Mouse (Mus musculus) megakaryocyte, embryonic 14.5 days (primary cell): ENCODE data around the gene Phospho1. TPM values are rescaled to one million over a fixed set of nuclear protein-coding genes. Genes with fewer than 3 reads are reported as not detected.

Experiments
- H3K27me3 ChIP-seq: replicated peaks from 2 replicates; pipeline ENCODE3; 2012; ENCODE audit warnings: inconsistent platforms
- H3K36me3 ChIP-seq: replicated peaks from 2 replicates; pipeline ENCODE3; 2012; ENCODE audit warnings: low read length, inconsistent platforms, mixed read lengths
- H3K4me1 ChIP-seq: 2 replicates; pipeline ENCODE4 v1.6.1; 2012; ENCODE audit warnings: inconsistent platforms
- H3K4me3 ChIP-seq: replicated peaks from 2 replicates; pipeline ENCODE3; 2012; ENCODE audit warnings: moderate library complexity, mild to moderate bottlenecking, inconsistent platforms
- H3K9me3 ChIP-seq: 2 replicates; pipeline ENCODE4 v1.6.1; 2012; ENCODE audit warnings: inconsistent platforms
- FLI1 ChIP-seq: IDR thresholded peaks from 2 replicates; pipeline ENCODE4 v1.6.1; 2012; ENCODE audit warnings: low read length, inconsistent platforms, mixed read lengths
- GATA1 ChIP-seq: IDR thresholded peaks from 3 replicates; pipeline ENCODE4 v1.6.1; 2012; ENCODE audit warnings: mixed read lengths, low read length, inconsistent platforms, borderline replicate concordance
- polyA plus RNA-seq: library from polyadenylated mRNA; stranded (reverse); fragments of >175 nt; gene quantifications from 2 replicates; pipeline ENCODE4 v1.2.3, GENCODE M21; 2012; ENCODE audit warnings: low replicate concordance; ENCODE audit not compliant: insufficient read depth

Gene Phospho1
- 11.0 and 11.8 TPM in 2 replicates for polyA plus RNA-seq

GRCm38 (mm10) chr11:95824071-95824876 lies at the start of gene Phospho1:
TSS of gene Phospho1 (plus strand) at chr11:95824499.
- H3K9me3 ChIP-seq, result no peaks in the 10 kb centered on the region
- peaks cover 81% of the 10 kb centered on the region for H3K27me3 ChIP-seq
- H3K4me3 ChIP-seq, result peak within 1 kb of the TSS; percentile 95
- no peak for TF ChIP-seq GATA1
- no peak for TF ChIP-seq FLI1
- H3K36me3 ChIP-seq, result peaks cover 1% of the 10 kb centered on the region
- H3K4me1 ChIP-seq, result peaks cover 59% of the 10 kb centered on the region

- peaks cover 37% of the 10 kb centered on the region for H3K4me1 ChIP-seq
- H3K9me3 ChIP-seq, result no peaks in the 10 kb centered on the region
- TF ChIP-seq FLI1, result no peak
- peaks cover 26% of the 10 kb centered on the region for H3K36me3 ChIP-seq
- peaks cover 38% of the 10 kb centered on the region for H3K27me3 ChIP-seq
- H3K4me3 ChIP-seq, result peak overlapping the region; percentile 84
These were observed 46.7 kb upstream of the Phospho1 start for GRCm38 (mm10) chr11:95777323-95778297.

DNA sequence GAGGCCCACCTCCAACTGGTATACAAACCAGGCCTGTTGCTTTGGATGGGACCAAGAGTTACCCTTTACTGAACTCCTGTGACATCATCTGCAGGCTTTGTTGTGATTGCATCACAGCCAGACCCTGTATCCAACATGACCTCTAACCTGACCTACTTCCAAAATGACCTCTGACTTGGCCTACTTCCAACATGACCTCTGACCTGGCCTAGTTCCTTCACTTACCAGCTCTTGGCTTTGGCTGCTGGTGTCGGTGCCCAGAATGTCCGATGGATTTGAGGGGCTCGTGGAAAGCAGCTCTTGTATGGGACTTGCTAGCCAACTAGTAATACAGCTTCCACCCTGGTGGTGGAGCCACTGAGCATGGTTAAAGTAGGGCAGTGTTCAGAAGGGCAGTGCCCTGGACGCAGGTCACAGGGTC lies 45.5 kb upstream of the Phospho1 start:
- Histone ChIP-seq H3K27me3 (peaks cover 38% of the 10 kb centered on the region), H3K4me3 (peak overlapping the region; percentile 46), H3K4me1 (peaks cover 30% of the 10 kb centered on the region), H3K9me3 (no peaks in the 10 kb centered on the region), H3K36me3 (peaks cover 20% of the 10 kb centered on the region)
- TF ChIP-seq GATA1, result no peak
- TF ChIP-seq FLI1, result no peak

GRCm38 (mm10) chr11:95779366-95779765 lies 44.9 kb upstream of the Phospho1 start:
- Histone ChIP-seq H3K36me3 (peaks cover 19% of the 10 kb centered on the region), H3K27me3 (peaks cover 41% of the 10 kb centered on the region), H3K4me1 (peaks cover 29% of the 10 kb centered on the region), H3K9me3 (no peaks in the 10 kb centered on the region), H3K4me3 (no peak overlapping the region)
- TF ChIP-seq FLI1 (no peak), GATA1 (no peak)

DNA sequence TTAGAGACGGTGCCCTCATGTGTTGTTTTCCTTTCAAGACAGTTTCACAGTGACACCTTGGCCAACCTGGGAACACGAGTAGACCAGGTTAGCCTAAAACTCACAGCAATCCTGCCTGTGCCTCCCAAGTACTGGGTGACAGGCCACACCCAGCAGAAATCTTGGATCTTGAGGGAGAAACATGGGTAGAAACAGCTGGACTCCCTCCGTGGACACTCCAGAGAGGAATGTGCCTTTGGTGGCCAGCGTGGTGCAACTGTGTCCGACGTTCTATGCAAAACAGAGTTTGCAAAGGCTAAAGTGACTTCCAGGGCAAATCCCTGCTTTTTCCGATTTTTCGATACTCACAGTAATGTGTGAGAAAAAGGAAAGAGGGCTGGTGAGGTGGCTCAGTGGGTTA lies 43.8 kb upstream of the Phospho1 start:
- TF ChIP-seq GATA1 (no peak), FLI1 (no peak)
- peaks cover 12% of the 10 kb centered on the region for H3K36me3 ChIP-seq
- no peak overlapping the region for H3K4me3 ChIP-seq
- H3K27me3 ChIP-seq, result peaks cover 39% of the 10 kb centered on the region
- peaks cover 7% of the 10 kb centered on the region; the same call in 1 of the 2 replicates for H3K9me3 ChIP-seq
- H3K4me1 ChIP-seq, result peaks cover 29% of the 10 kb centered on the region

- TF ChIP-seq FLI1 (no peak), GATA1 (no peak)
- peaks cover 29% of the 10 kb centered on the region for H3K4me1 ChIP-seq
- H3K36me3 ChIP-seq, result peaks cover 7% of the 10 kb centered on the region
These were observed 42.7 kb upstream of the Phospho1 start for GRCm38 (mm10) chr11:95781557-95781956.

DNA sequence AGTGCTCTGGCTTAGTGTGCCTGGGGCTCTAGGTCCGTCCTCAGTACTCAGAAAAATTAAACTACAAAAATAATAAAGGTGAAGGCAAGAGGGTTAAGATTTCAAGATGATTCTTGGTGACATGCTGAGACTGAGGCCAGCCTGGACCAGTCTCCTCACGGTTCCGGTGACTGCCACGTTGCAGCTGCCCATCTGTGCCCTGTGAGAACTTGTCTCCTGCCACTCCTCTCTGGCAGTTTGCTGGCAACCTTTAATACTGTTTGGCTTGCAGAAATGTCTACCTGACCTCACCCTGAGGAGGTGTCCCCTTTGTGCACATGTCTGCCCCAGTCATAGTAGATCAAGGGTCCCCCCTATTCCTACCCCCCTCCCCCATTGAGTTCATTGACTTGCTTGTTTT lies 40.8 kb upstream of the Phospho1 start:
- TF ChIP-seq GATA1 (no peak), FLI1 (no peak)
- Histone ChIP-seq H3K36me3 (peaks cover 2% of the 10 kb centered on the region), H3K4me3 (no peak overlapping the region), H3K4me1 (peaks cover 14% of the 10 kb centered on the region), H3K27me3 (peaks cover 45% of the 10 kb centered on the region), H3K9me3 (peaks cover 19% of the 10 kb centered on the region)

More at GRCm38 (mm10) chr11:95781557-95781956, 42.7 kb upstream of the Phospho1 start:
- Histone ChIP-seq H3K27me3 (peaks cover 41% of the 10 kb centered on the region), H3K9me3 (peaks cover 18% of the 10 kb centered on the region), H3K4me3 (no peak overlapping the region)

GRCm38 (mm10) chr11:95783958-95784357 lies 40.3 kb upstream of the Phospho1 start:
- peaks cover 42% of the 10 kb centered on the region for H3K27me3 ChIP-seq
- H3K4me3 ChIP-seq, result no peak overlapping the region
- H3K9me3 ChIP-seq, result peaks cover 19% of the 10 kb centered on the region
- TF ChIP-seq FLI1 (no peak), GATA1 (no peak)
- peaks cover 11% of the 10 kb centered on the region for H3K4me1 ChIP-seq
- H3K36me3 ChIP-seq, result no peaks in the 10 kb centered on the region

DNA sequence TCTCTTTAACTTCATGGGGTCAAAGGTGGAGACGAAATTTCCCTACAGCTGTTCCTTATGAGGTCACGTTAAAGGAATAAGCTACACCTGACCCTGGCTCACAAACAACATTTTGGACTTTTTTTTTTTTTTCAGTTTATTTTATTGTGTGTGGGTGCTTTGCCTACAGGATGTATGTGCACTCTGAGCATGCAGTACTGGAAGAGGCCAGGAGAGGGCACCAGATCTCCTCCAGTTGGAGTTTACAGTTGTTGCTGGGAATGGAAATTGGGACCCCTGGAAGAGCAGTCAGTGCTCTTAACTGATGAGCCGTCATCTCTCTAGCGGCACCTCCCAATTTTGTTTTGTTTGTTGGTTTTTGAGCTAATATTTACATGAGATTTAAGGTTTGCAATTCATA lies 38.6 kb upstream of the Phospho1 start:
- peaks cover 37% of the 10 kb centered on the region for H3K27me3 ChIP-seq
- H3K4me3 ChIP-seq, result no peak overlapping the region
- H3K4me1 ChIP-seq, result peaks cover 6% of the 10 kb centered on the region; the same call in 1 of the 2 replicates
- peaks cover 19% of the 10 kb centered on the region for H3K9me3 ChIP-seq
- no peak for TF ChIP-seq GATA1
- no peak for TF ChIP-seq FLI1
- peaks cover 5% of the 10 kb centered on the region for H3K36me3 ChIP-seq

- no peak overlapping the region for H3K4me3 ChIP-seq
These were observed 37.8 kb upstream of the Phospho1 start for GRCm38 (mm10) chr11:95786511-95786910.

More at GRCm38 (mm10) chr11:95786511-95786910, 37.8 kb upstream of the Phospho1 start:
- H3K36me3 ChIP-seq, result peaks cover 10% of the 10 kb centered on the region
- peaks cover 6% of the 10 kb centered on the region; the same call in 1 of the 2 replicates for H3K4me1 ChIP-seq
- TF ChIP-seq FLI1, result no peak
- no peak for TF ChIP-seq GATA1
- peaks cover 19% of the 10 kb centered on the region for H3K9me3 ChIP-seq
- peaks cover 42% of the 10 kb centered on the region for H3K27me3 ChIP-seq
